Mouse (Mus musculus) spleen, adult 2 months (tissue): ENCODE measurements around the gene Phf12.

Experiments
- CTCF ChIP-seq: fragments of 200-500 bp; IDR thresholded peaks from 2 replicates; pipeline ENCODE4 v1.5.1; 2011; ENCODE audit warnings: mild to moderate bottlenecking, inconsistent platforms; ENCODE audit not compliant: insufficient read depth, insufficient read length, insufficient replicate concordance; ENCODE audit errors: extremely low read depth
- POLR2A ChIP-seq: fragments of 200-500 bp; IDR thresholded peaks from 2 replicates; pipeline ENCODE4 v1.6.1; 2011; ENCODE audit warnings: low read depth, low read length, inconsistent platforms

GRCm38 (mm10) chr11:77975873-77976272 is 6.7 kb upstream of the Phf12 start:
- TF ChIP-seq POLR2A (no peak), CTCF (no peak)
